Mouse (Mus musculus) ES-Bruce4 (cell line): Measurements from ENCODE around the gene Foxr1.

Experiments
- CTCF ChIP-seq: IDR thresholded peaks from one replicate; pipeline ENCODE4 v1.8.1; 2011; ENCODE audit warnings: low read depth, low read length
- EP300 ChIP-seq: IDR thresholded peaks from 2 replicates; pipeline ENCODE4 v1.6.1; 2011; ENCODE audit warnings: low read depth, low read length; ENCODE audit not compliant: insufficient read depth

DNA sequence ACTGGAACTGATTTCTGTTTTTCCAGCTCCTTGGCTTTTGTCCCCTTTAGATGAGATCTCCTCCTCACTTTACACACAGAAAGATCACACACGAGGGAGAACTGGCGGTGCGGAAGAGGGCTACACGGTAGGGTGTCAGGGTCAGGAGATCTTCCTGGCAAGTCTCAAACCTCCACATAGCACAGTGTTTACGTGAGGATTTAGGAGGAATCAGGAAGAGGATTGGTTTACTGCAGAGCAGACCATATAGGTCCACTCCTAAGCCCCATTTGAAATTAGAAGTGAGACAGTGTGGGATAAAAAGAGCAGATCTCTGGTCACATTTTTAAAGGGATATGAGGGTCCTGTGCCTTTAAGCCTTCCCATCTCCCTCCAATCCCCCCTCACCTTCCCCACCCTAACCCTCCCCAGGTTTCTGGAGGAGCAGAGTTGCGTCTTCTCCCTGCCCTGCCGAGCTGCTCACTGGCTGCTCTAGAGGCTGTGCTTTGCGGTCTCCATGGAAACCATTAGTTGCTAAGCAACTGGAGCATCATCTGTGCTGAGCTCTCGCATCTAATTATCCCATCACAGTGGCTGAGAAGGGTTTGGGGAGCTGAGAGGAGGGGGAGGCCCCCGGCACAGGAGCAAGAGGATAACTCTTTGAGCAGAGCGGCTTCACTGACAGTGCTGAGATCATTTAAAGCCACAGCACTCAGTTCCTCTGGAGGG, 16.3 kb upstream of the Foxr1 start:
- no peak for TF ChIP-seq EP300
- no peak for TF ChIP-seq CTCF
